In genomic region chr19:53644020-53644595, GRCm38 (mm10) we compare ENCODE assay signal across 14 mouse cellular contexts. TPM values are rescaled to one million over a fixed set of nuclear protein-coding genes. Genes with fewer than 3 reads are reported as not detected.
A peak's percentile ranks its signal among the peaks of the same experiment; 100 is the strongest.
DNase-seq lines count a peak whose midpoint lies in the region; ATAC-seq and TF ChIP-seq lines count a peak whose summit lies in the region.
"Had no signal": no experiment of that assay in that cellular context is flagged by ENCODE, and none has a peak within 500 bp of the region (broad histone marks: within the 10 kb centered on the region; RNA-seq: fewer than 3 reads in every experiment).

No protein-coding gene starts in this region.

- H3K4me3 ChIP-seq in embryonic facial prominence, embryonic 11.5 days (ENCODE audit: low read depth, low read length) = no peak overlapping the region
- H3K4me3 ChIP-seq in embryonic facial prominence, embryonic 10.5 days = no peak overlapping the region
- no peak overlapping the region for H3K4me3 ChIP-seq in liver, adult 2 months (ENCODE audit: insufficient read depth, low read depth, low read length)
- no peak overlapping the region for H3K4me3 ChIP-seq in liver, embryonic 12.5 days
- no peak overlapping the region for H3K4me3 ChIP-seq in neural tube, embryonic 15.5 days (replicated peaks)
- H3K4me3 ChIP-seq in forebrain, embryonic 16.5 days (replicated peaks; ENCODE audit: low read length) = no peak overlapping the region
- H3K4me3 ChIP-seq: forebrain, embryonic 10.5 days; hindbrain, embryonic 10.5 days; limb, embryonic 10.5 days; megakaryocyte, embryonic 14.5 days had no signal

- no peaks in the 10 kb centered on the region for H3K9me3 ChIP-seq in embryonic facial prominence, embryonic 11.5 days (replicated peaks; ENCODE audit: control insufficient read depth, low read length)
- no peaks in the 10 kb centered on the region for H3K9me3 ChIP-seq in embryonic facial prominence, embryonic 10.5 days
- no peaks in the 10 kb centered on the region for H3K9me3 ChIP-seq in liver, embryonic 12.5 days (replicated peaks)
- H3K9me3 ChIP-seq in neural tube, embryonic 15.5 days (replicated peaks) = no peaks in the 10 kb centered on the region
- H3K9me3 ChIP-seq in forebrain, embryonic 16.5 days (ENCODE audit: control insufficient read depth, low read length) = no peaks in the 10 kb centered on the region
- H3K9me3 ChIP-seq: forebrain, embryonic 10.5 days; G1E; hindbrain, embryonic 10.5 days; limb, embryonic 10.5 days; megakaryocyte, embryonic 14.5 days had no signal

- no peak overlapping the region for H3K9ac ChIP-seq in embryonic facial prominence, embryonic 11.5 days (replicated peaks; ENCODE audit: low read length)
- H3K9ac ChIP-seq in liver, adult 2 months (ENCODE audit: low read depth, low read length) = no peak overlapping the region
- no peak overlapping the region for H3K9ac ChIP-seq in liver, embryonic 12.5 days
- no peak overlapping the region for H3K9ac ChIP-seq in neural tube, embryonic 15.5 days (replicated peaks)
- no peak overlapping the region for H3K9ac ChIP-seq in forebrain, embryonic 16.5 days (replicated peaks; ENCODE audit: low read depth, low read length)

- no peak for TF ChIP-seq POLR2A in liver, adult 2 months (IDR thresholded peaks at IDR 0.05; ENCODE audit: extremely low read depth, insufficient read depth, low read length)

- H3K27ac ChIP-seq in embryonic facial prominence, embryonic 11.5 days (replicated peaks; ENCODE audit: low read depth, low read length) = no peak overlapping the region
- no peak overlapping the region for H3K27ac ChIP-seq in embryonic facial prominence, embryonic 10.5 days (replicated peaks)
- no peak overlapping the region for H3K27ac ChIP-seq in liver, adult 2 months (replicated peaks; ENCODE audit: insufficient read depth, low read depth, low read length)
- no peak overlapping the region for H3K27ac ChIP-seq in liver, embryonic 12.5 days
- H3K27ac ChIP-seq in neural tube, embryonic 15.5 days (replicated peaks) = no peak overlapping the region
- no peak overlapping the region for H3K27ac ChIP-seq in forebrain, embryonic 16.5 days (ENCODE audit: low read length)
- H3K27ac ChIP-seq: forebrain, embryonic 10.5 days; hindbrain, embryonic 10.5 days; limb, embryonic 10.5 days had no signal

- TF ChIP-seq CTCF in liver, adult 2 months (IDR thresholded peaks at IDR 0.05; ENCODE audit: low read depth, low read length) = no peak

- no peak overlapping the region for H3K4me2 ChIP-seq in embryonic facial prominence, embryonic 11.5 days (ENCODE audit: low read depth, low read length)
- H3K4me2 ChIP-seq in liver, embryonic 12.5 days = no peak overlapping the region
- no peak overlapping the region for H3K4me2 ChIP-seq in neural tube, embryonic 15.5 days
- H3K4me2 ChIP-seq in forebrain, embryonic 16.5 days (ENCODE audit: low read length) = no peak overlapping the region

- no peak for ATAC-seq in embryonic facial prominence, embryonic 11.5 days (replicated peaks; ENCODE audit: insufficient number of reproducible peaks, low FRiP score, low TSS enrichment, low read depth)
- no peak for ATAC-seq in liver, embryonic 12.5 days
- ATAC-seq in neural tube, embryonic 15.5 days (ENCODE audit: low FRiP score) = no peak
- no peak for ATAC-seq in forebrain, embryonic 16.5 days

- H3K27me3 ChIP-seq in embryonic facial prominence, embryonic 11.5 days (ENCODE audit: control insufficient read depth, insufficient read depth, low read length) = no peaks in the 10 kb centered on the region
- no peaks in the 10 kb centered on the region for H3K27me3 ChIP-seq in embryonic facial prominence, embryonic 10.5 days (replicated peaks; ENCODE audit: low read depth, poor library complexity, severe bottlenecking)
- H3K27me3 ChIP-seq in liver, adult 2 months (ENCODE audit: control insufficient read depth, insufficient read depth, low read length) = no peaks in the 10 kb centered on the region
- H3K27me3 ChIP-seq in liver, embryonic 12.5 days (replicated peaks) = no peaks in the 10 kb centered on the region
- H3K27me3 ChIP-seq in neural tube, embryonic 15.5 days (replicated peaks) = no peaks in the 10 kb centered on the region
- no peaks in the 10 kb centered on the region for H3K27me3 ChIP-seq in forebrain, embryonic 16.5 days (replicated peaks; ENCODE audit: control insufficient read depth, insufficient read depth, low read length)
- H3K27me3 ChIP-seq: megakaryocyte, embryonic 14.5 days had no signal

- no peaks in the 10 kb centered on the region for H3K79me2 ChIP-seq in liver, adult 2 months (ENCODE audit: control insufficient read depth, insufficient read depth, low read length)

- DNase-seq in embryonic facial prominence, embryonic 11.5 days (ENCODE audit: low spot score) = peak; percentile 18
- DNase-seq in embryonic facial prominence, embryonic 10.5 days (ENCODE audit: low spot score) = no peak
- peak; percentile 24 for DNase-seq in liver, adult 2 months (ENCODE audit: extremely low read depth, low read depth, low spot score)
- DNase-seq in CD4-positive helper T cell, adult 2 months (ENCODE audit: low read depth, low spot score) = peak; percentile 18
- peak; percentile 39 for DNase-seq in adipocyte (ENCODE audit: low spot score)
- DNase-seq: right cerebral cortex, postnatal 25 days had no signal

- no peaks in the 10 kb centered on the region for H3K4me1 ChIP-seq in embryonic facial prominence, embryonic 11.5 days (ENCODE audit: control insufficient read depth, insufficient read depth, low read length)
- H3K4me1 ChIP-seq in embryonic facial prominence, embryonic 10.5 days = peaks cover 5% of the 10 kb centered on the region
- H3K4me1 ChIP-seq in liver, adult 2 months (ENCODE audit: control insufficient read depth, insufficient read depth, low read length) = no peaks in the 10 kb centered on the region
- no peaks in the 10 kb centered on the region for H3K4me1 ChIP-seq in liver, embryonic 12.5 days
- peaks cover 8% of the 10 kb centered on the region for H3K4me1 ChIP-seq in neural tube, embryonic 15.5 days
- peaks cover 4% of the 10 kb centered on the region; the same call in 1 of the 2 replicates for H3K4me1 ChIP-seq in forebrain, embryonic 16.5 days (replicated peaks; ENCODE audit: control insufficient read depth, insufficient read depth, low read length)

- peaks cover 6% of the 10 kb centered on the region for H3K36me3 ChIP-seq in embryonic facial prominence, embryonic 11.5 days (replicated peaks; ENCODE audit: control insufficient read depth, insufficient read depth, low read depth, low read length)
- H3K36me3 ChIP-seq in embryonic facial prominence, embryonic 10.5 days (replicated peaks) = peaks cover 83% of the 10 kb centered on the region
- peaks cover 49% of the 10 kb centered on the region for H3K36me3 ChIP-seq in liver, adult 2 months (ENCODE audit: control insufficient read depth, insufficient read depth, low read length)
- peaks cover 91% of the 10 kb centered on the region for H3K36me3 ChIP-seq in liver, embryonic 12.5 days
- peaks cover 57% of the 10 kb centered on the region for H3K36me3 ChIP-seq in neural tube, embryonic 15.5 days
- peaks cover 34% of the 10 kb centered on the region for H3K36me3 ChIP-seq in forebrain, embryonic 16.5 days (ENCODE audit: control insufficient read depth, insufficient read depth)

- 93% methylated on average over 9 of the region's 9 CpGs for WGBS in embryonic facial prominence, embryonic 11.5 days
- 90% methylated on average over 9 of the region's 9 CpGs for WGBS in embryonic facial prominence, embryonic 10.5 days
- 87% methylated on average over 9 of the region's 9 CpGs for WGBS in liver, adult 2 months
- 90% methylated on average over 9 of the region's 9 CpGs for WGBS in liver, embryonic 12.5 days (ENCODE audit: insufficient replicate concordance)
- 93% methylated on average over 9 of the region's 9 CpGs for WGBS in neural tube, embryonic 15.5 days
- WGBS in forebrain, embryonic 16.5 days = 87% methylated on average over 9 of the region's 9 CpGs

RNA-seq across cellular contexts. Expression of gene Rbm20, which starts 33.0 kb away (rescaled TPM):
- 1.1 and 1.2 TPM in 2 replicates for polyA plus RNA-seq in embryonic facial prominence, embryonic 11.5 days (2014; fragmentation: Nextera tagmentation; extraction: Ambion mirVana)
- polyA plus RNA-seq in embryonic facial prominence, embryonic 10.5 days (2016; fragmentation: Nextera tagmentation; extraction: Ambion mirVana) = 0.87 and 1.2 TPM in 2 replicates
- 1.7 and 1.8 TPM in 2 replicates for total RNA-seq in liver, adult 2 months (2014; rRNA removed)
- 0.31 and 0.45 TPM in 2 replicates for polyA plus RNA-seq in liver, adult 2 months (2012; rRNA removed)
- polyA plus RNA-seq in liver, embryonic 12.5 days (2016; fragmentation: Nextera tagmentation; extraction: Ambion mirVana) = 0.18 and 0.53 TPM in 2 replicates
- 0.51 and 1.4 TPM in 2 replicates for polyA plus RNA-seq in neural tube, embryonic 15.5 days (2015; fragmentation: Nextera tagmentation; extraction: Ambion mirVana)
- 3.9 and 6.2 TPM in 2 replicates for polyA plus RNA-seq in forebrain, embryonic 16.5 days (2015; fragmentation: Nextera tagmentation; extraction: Ambion mirVana)

RNA-seq across cellular contexts. Expression of gene Smc3, which starts 43.9 kb away (rescaled TPM):
- polyA plus RNA-seq in embryonic facial prominence, embryonic 11.5 days (2014; fragmentation: Nextera tagmentation; extraction: Ambion mirVana) = 88.7 and 103 TPM in 2 replicates
- 73.1 and 79.1 TPM in 2 replicates for polyA plus RNA-seq in embryonic facial prominence, embryonic 10.5 days (2016; fragmentation: Nextera tagmentation; extraction: Ambion mirVana)
- total RNA-seq in liver, adult 2 months (2014; rRNA removed) = 10.5 and 12.0 TPM in 2 replicates
- 1.6 and 1.8 TPM in 2 replicates for polyA plus RNA-seq in liver, adult 2 months (2012; rRNA removed)
- polyA plus RNA-seq in liver, embryonic 12.5 days (2016; fragmentation: Nextera tagmentation; extraction: Ambion mirVana) = 52.9 and 53.3 TPM in 2 replicates
- polyA plus RNA-seq in neural tube, embryonic 15.5 days (2015; fragmentation: Nextera tagmentation; extraction: Ambion mirVana) = 49.9 and 56.9 TPM in 2 replicates
- polyA plus RNA-seq in forebrain, embryonic 16.5 days (2015; fragmentation: Nextera tagmentation; extraction: Ambion mirVana) = 70.4 and 79.2 TPM in 2 replicates

RNA-seq across cellular contexts. Expression of gene Nutf2-ps1, which starts 55.2 kb away (rescaled TPM):
- polyA plus RNA-seq in embryonic facial prominence, embryonic 11.5 days (2014; fragmentation: Nextera tagmentation; extraction: Ambion mirVana) = 507 and 549 TPM in 2 replicates
- 567 and 585 TPM in 2 replicates for polyA plus RNA-seq in embryonic facial prominence, embryonic 10.5 days (2016; fragmentation: Nextera tagmentation; extraction: Ambion mirVana)
- total RNA-seq in liver, adult 2 months (2014; rRNA removed) = 21.3 and 32.6 TPM in 2 replicates
- 42.4 and 50.1 TPM in 2 replicates for polyA plus RNA-seq in liver, adult 2 months (2012; rRNA removed)
- polyA plus RNA-seq in liver, embryonic 12.5 days (2016; fragmentation: Nextera tagmentation; extraction: Ambion mirVana) = 289 and 313 TPM in 2 replicates
- polyA plus RNA-seq in neural tube, embryonic 15.5 days (2015; fragmentation: Nextera tagmentation; extraction: Ambion mirVana) = 220 and 221 TPM in 2 replicates
- 266 and 275 TPM in 2 replicates for polyA plus RNA-seq in forebrain, embryonic 16.5 days (2015; fragmentation: Nextera tagmentation; extraction: Ambion mirVana)

Comparison
In these comparisons a context has a peak if more than half of its experiments do, and no peak if none do; other contexts are left out.
1. RNA of gene Smc3, which starts 43.9 kb away (polyA plus RNA-seq): 88.7 to 103 TPM in embryonic facial prominence, embryonic 11.5 days, 73.1 to 79.1 TPM in embryonic facial prominence, embryonic 10.5 days, 70.4 to 79.2 TPM in forebrain, embryonic 16.5 days, 52.9 to 53.3 TPM in liver, embryonic 12.5 days and 49.9 to 56.9 TPM in neural tube, embryonic 15.5 days; 1.6 to 1.8 TPM in liver, adult 2 months; every median in the first group is over 10 times any median in the second.